Mouse (Mus musculus) right cerebral cortex, postnatal 10 days (tissue): ENCODE results near the gene Ikbke.
"Not testable (repeated sequence)": the region's sequence is repeated elsewhere in the genome, so short reads cannot be mapped to it uniquely, and the experiment has no call there.

Experiments
- DNase-seq, 2 experiments: peaks; one replicate each; pipeline ENCODE4 v3.0.0; 2021; ENCODE audit warnings: low spot score in 2 of 2

Gene Ikbke

GRCm38 (mm10) chr1:131281731-131282130, 2.3 kb upstream of the Ikbke start:
- DNase-seq: no peak

GRCm38 (mm10) chr1:131280280-131280679, 874 bp upstream of the Ikbke start:
- no peak for DNase-seq

DNA sequence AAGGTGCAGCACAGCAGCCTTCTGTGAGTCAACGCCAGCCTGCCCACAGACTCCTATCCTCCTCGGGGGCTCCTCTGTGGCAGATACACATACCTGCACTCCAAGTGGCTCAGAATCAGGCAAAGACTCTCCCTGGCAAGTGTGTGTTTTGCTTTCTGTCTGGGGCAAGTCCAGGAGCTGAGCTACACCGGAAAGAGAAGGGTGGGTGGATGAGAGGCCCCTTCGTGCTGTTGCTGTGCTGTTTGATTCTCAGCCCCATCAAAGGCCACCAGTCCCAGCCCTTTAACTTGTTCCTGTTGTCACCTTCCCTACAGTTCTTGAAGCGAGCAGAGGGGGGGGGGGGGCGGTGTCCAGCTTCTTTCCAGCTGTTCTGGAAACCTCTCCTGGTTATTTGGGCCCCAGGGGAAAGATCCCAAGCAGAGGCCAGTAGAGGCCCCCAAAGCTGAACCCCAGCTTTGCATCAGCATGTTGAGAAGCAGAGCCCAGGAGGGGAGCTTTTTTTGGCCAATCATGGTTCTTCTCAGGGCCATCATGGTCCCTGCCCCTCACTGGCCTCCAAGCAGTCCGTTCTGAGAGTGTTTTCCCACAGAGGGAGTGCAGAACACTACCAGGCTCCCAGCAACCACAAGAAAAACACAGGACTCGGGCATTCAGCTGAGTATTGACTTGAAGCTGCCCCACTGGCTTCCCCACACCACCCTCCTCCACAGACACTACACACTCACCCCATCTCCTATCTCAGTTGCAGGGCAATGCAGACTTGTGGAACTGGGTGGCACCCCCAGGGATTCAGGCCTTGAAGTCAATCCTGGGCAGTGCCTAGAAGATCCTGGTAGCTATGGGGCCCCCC, 575 bp downstream of the Ikbke start:
- no peak for DNase-seq

GRCm38 (mm10) chr1:131276831-131277230, 2.6 kb downstream of the Ikbke start:
- no peak for DNase-seq

GRCm38 (mm10) chr1:131275577-131275976, 3.8 kb downstream of the Ikbke start:
- no peak for DNase-seq

- DNase-seq: no peak
Observed at GRCm38 (mm10) chr1:131274725-131275539, 4.5 kb downstream of the Ikbke start.

- DNase-seq: peak; percentile 76 to 87
Observed at GRCm38 (mm10) chr1:131269797-131270578, 9.4 kb downstream of the Ikbke start.

DNA sequence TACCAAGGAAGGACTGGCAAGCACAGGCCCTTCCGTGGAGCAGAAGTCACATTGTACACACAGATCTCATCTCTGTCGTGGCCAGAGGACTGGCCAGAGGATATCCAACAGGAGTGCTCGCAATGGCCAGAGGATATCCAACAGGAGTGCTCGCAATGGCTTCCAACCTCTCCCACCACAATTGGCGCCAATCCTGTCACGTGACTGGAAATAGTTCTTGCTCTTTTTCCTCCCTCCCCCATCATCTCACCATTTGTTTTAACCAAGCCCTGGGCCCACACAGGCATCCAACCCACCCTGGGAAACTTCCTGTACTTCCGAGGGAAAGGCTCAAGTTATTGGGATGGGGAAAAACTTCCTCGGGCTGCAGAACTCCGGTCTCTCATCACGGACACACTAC, 10.6 kb downstream of the Ikbke start:
- no peak for DNase-seq

DNA sequence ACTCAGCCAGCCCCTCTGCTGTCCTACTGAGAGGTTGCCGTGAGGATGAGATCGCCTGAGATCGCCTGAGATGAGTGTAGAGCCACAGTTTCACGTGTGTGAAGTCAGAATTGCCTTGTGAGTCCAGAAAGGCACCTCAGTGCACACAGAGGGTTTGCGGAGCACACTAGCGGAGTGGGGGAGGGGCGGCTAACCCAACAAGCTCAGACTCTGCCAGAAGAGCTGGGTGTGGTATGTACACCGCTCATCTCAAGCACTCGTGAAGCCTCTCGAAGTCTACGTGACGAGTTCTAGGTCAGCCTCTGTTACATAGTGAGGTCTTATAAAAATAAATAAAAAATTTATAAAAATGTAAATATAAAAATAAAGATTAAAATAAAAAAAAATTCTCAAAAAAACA, 15.5 kb downstream of the Ikbke start:
- DNase-seq: no peak

GRCm38 (mm10) chr1:131260309-131260656, 19.1 kb downstream of the Ikbke start:
- DNase-seq: peak; percentile 67 to 81

DNA sequence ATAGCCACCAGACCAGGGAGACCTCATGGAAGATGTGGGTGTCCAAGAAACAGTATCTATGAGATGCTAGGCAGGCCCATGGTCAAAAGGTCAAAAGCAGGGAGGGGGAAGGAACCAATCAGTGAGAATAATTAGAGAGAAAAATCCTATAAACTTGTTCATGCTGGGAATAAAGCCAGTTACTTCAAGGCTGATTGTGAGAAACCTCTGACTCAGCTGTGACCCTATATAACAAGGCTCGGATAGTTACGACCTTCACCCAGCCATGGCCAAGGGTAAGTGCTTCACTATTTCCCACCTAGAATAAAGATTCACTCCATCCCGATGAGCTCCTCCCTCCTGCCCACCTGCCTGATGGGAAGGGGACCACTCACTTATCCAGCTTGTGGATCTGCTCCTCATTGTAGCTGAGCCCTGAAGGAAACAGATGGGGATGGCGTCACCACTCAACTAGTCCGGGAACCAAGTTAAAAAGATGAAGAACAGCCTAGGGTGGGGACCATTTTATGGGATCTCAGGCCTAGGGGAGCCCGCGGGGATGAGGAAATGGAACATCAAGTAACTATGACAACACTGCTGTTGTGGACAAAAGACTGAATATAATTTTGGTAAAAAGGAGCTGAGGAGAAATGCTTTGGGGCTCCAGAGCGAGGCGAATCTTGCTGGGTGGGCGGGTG, 19.6 kb downstream of the Ikbke start:
- peak in 1 of 2 experiments; percentile 54 for DNase-seq

- DNase-seq: no peak
Observed at GRCm38 (mm10) chr1:131257288-131257687, 22.1 kb downstream of the Ikbke start.

DNA sequence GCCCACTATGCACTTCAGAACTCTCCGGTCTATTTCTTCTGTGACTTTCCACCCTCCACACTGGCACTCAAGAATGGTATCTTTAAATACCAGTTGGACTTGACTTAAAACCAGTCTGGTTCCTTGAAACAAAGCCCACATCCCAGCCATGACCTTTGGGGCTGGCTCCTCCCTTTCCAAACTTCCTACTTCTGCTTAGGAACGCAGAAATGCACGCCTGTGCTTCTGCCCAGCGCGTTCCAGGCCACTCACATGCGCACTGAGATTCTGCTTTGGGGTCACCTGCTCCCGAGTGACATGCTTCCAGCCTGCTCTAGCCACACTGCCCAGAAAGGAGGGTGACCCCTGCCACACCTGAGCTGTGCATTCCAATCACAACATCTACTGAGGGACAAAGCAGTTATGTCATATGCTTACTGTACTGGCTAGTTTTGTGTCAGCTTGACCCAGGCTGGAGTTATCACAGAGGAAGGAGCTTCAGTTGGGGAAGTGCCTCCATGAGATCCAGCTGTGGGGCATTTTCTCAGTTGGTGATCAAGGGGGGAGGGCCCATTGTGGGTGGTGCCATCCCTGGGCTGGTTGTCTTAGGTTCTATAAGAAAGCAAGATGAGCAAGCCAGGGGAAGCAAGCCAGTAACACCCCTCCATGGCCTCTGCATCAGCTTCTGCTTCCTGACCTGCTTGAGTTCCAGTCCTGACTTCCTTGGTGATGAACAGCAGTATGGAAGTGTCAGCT, 26.7 kb downstream of the Ikbke start:
- DNase-seq: not testable (repeated sequence)

DNA sequence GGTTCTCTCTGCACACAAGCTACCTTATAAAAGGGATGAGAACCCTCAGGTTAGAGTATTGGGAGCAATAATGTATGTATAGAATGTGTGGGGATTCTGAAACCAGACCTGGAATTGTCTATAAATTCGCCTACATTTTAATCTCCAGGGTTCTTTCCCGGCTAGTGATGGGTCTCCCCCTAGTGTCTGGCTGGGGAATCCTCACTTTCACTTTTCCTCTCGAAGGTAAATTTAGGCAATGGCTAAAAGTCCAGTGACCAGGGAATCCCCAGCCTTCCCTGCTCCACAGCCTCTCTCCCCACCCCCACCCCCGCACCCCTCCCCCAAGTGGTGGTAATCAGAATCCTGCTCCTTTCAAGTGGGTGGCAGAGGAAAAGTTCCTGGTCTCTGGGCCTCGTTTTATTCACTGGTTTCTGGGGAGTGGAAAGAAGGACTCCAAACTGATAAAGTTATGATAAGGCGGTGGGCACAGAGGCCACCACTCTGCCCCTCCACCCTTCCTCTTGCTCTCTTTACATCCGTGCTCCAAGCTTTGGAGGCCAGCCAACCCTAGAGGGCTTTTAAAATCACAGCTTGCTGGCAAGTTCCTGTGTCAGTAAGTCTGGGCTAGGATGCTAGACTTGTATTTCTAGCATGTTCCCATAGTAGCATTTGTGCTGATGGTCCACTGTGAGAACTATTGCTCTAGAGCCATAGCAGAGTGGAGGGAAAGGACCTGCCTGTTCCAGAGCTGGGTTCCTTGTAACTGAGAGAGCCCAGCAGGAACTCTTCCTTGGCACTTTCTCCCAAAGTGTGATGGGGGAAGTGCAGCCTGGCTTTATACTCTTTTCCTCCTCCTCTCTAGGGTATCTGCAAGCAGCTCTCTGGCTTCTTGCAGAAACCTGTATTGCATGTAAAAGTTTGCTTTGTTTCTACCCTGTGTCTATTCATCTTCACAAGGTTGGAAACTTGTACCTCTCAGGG, 32.7 kb downstream of the Ikbke start:
- DNase-seq: peak; percentile 59 to 66

GRCm38 (mm10) chr1:131245926-131246325, 33.5 kb downstream of the Ikbke start:
- peak; percentile 70 to 73 for DNase-seq

- DNase-seq: peak; percentile 69 to 71
Observed at GRCm38 (mm10) chr1:131245089-131245856, 34.1 kb downstream of the Ikbke start, which contains the start of gene Rassf5. Rassf5 (minus strand) TSS chr1:131245258.

DNA sequence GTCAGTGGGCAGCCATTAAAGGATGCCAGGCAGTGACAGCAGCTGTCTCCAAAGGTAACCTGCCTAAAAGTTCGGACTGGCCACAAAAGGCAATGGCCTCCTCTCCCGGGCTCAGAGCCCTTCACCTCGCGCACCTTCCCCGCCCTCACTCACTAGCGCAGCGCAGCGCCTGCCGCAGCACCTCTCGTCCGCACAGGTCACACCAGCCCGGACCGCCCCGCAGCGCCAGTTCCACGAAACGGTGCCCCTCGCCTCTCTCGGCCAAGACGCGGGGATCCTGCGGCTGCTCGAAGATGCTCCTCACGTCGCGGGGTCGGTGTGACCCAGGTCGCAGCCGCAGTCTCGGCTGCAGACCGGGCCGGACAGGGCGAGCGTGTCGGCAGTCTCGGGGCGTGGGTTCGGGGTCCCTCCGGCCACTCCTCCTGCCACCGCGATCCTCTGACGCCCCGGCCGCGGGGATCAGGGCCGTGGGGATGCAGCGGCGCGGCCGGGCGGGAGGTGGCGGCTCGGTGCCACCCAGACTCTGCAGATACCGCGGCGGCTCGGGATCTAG, 34.8 kb downstream of the Ikbke start:
- peak in 1 of 2 experiments; percentile 41 for DNase-seq

DNA sequence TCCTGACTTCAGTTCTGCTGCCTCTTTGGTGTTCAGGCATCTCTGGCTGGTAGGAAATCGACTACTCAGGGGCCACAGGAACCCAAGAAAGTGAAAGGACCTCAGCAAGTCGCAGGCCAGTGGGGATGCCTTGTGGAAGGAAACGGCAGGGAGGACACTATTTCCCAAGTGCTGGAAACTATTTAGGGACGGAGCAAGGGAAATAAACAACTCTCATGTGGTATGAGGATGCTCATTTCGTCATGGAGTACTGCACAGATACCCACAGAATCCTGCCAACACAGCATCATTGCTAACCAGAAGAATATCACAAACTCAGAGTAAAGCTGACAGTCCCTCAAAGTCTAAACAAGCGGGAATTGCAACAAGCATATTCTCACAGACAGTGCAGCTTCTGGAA, 36.5 kb downstream of the Ikbke start:
- DNase-seq: no peak
